Mouse (Mus musculus) liver, adult 2 months (tissue): ENCODE measurements at regions not wholly inside any gene's neighbourhood (a gene's known extent, or its start where the extent isn't known, plus 50 kb on each side); places are given as distances from the start of the nearest gene placed in this dataset.

Experiments used
- CTCF ChIP-seq: fragments of 200-500 bp; IDR thresholded peaks from 2 replicates; pipeline ENCODE4 v1.5.1; 2011; ENCODE audit warnings: low read depth, low read length, control low read depth
- POLR2A ChIP-seq: fragments of 200-500 bp; IDR thresholded peaks from 2 replicates; pipeline ENCODE4 v1.6.1; 2011; ENCODE audit warnings: low read length, control low read depth; ENCODE audit not compliant: insufficient read depth; ENCODE audit errors: extremely low read depth

DNA sequence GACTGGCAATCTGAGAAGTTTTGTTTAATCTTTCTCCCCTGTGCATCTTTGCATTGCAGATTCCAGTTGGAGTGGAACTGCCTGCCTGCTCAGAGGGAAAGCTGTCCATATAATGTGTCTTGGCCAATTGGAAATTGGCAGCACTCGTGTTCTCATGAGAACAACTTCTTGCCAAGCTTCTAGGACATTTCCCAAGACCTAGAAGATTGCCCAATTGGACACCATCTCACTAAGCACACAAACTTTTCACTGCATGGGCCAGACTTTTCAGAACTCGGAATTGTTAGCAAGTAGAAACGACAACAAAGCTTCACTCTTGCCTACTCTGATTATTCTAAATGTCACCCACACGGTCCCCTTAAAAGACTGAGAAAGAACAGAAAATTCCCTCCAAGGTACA, 409.8 kb downstream of the Rwdd3 start:
- TF ChIP-seq CTCF: no peak
- TF ChIP-seq POLR2A: no peak
